Mouse (Mus musculus): ENCODE measurements at regions not wholly inside any gene's neighbourhood (a gene's known extent, or its start where the extent isn't known, plus 50 kb on each side); places are given as distances from the start of the nearest gene placed in this dataset.

GRCm38 (mm10) chr6:140300470-140301145, 123.2 kb upstream of the Plekha5 start:
- DNase-seq (ENCODE audit: low spot score in 2 of 2) = no peak

GRCm38 (mm10) chr6:140299653-140300052, 124.2 kb upstream of the Plekha5 start:
- DNase-seq (ENCODE audit: low spot score in 2 of 2) = no peak

- no peak for DNase-seq (ENCODE audit: low spot score in 2 of 2)
These were observed 125.8 kb upstream of the Plekha5 start for GRCm38 (mm10) chr6:140297969-140298554.

- DNase-seq (ENCODE audit: low spot score in 2 of 2) = no peak
These were observed 126.3 kb upstream of the Plekha5 start for GRCm38 (mm10) chr6:140297561-140297960.

- no peak for DNase-seq (ENCODE audit: low spot score in 2 of 2)
These were observed 133.7 kb upstream of the Plekha5 start for GRCm38 (mm10) chr6:140290109-140290508.

GRCm38 (mm10) chr6:140288799-140289198, 135.1 kb upstream of the Plekha5 start:
- no peak for DNase-seq (ENCODE audit: low spot score in 2 of 2)

GRCm38 (mm10) chr6:140282285-140282577, 141.6 kb upstream of the Plekha5 start:
- no peak for DNase-seq (ENCODE audit: low spot score in 2 of 2)

GRCm38 (mm10) chr6:140281488-140282284, 142.2 kb upstream of the Plekha5 start:
- DNase-seq (ENCODE audit: low spot score in 2 of 2) = no peak

- DNase-seq (ENCODE audit: low spot score in 2 of 2) = no peak
These were observed 142.9 kb upstream of the Plekha5 start for GRCm38 (mm10) chr6:140280817-140281475.

GRCm38 (mm10) chr6:140279736-140280370, 144.0 kb upstream of the Plekha5 start:
- DNase-seq (ENCODE audit: low spot score in 2 of 2) = no peak

GRCm38 (mm10) chr6:140278750-140279149, 145.1 kb upstream of the Plekha5 start:
- DNase-seq (ENCODE audit: low spot score in 2 of 2) = no peak

GRCm38 (mm10) chr6:140270592-140270991, 153.3 kb upstream of the Plekha5 start:
- no peak for DNase-seq (ENCODE audit: low spot score in 2 of 2)

- DNase-seq (ENCODE audit: low spot score in 2 of 2) = no peak
These were observed 155.4 kb upstream of the Plekha5 start for GRCm38 (mm10) chr6:140268315-140269070.

GRCm38 (mm10) chr6:140263920-140264319, 159.9 kb upstream of the Plekha5 start:
- no peak for DNase-seq (ENCODE audit: low spot score in 2 of 2)

GRCm38 (mm10) chr6:140261813-140262212, 162.0 kb upstream of the Plekha5 start:
- no peak for DNase-seq (ENCODE audit: low spot score in 2 of 2)

- DNase-seq (ENCODE audit: low spot score in 2 of 2) = no peak
These were observed 165.1 kb upstream of the Plekha5 start for GRCm38 (mm10) chr6:140258761-140259160.

GRCm38 (mm10) chr6:140258101-140258500, 165.8 kb upstream of the Plekha5 start:
- no peak for DNase-seq (ENCODE audit: low spot score in 2 of 2)

GRCm38 (mm10) chr6:140251527-140251926, 172.3 kb upstream of the Plekha5 start:
- no peak for DNase-seq (ENCODE audit: low spot score in 2 of 2)

GRCm38 (mm10) chr6:140243411-140244151, 180.3 kb upstream of the Plekha5 start:
- no peak for DNase-seq (ENCODE audit: low spot score in 2 of 2)

- no peak for DNase-seq (ENCODE audit: low spot score in 2 of 2)
These were observed 184.5 kb upstream of the Plekha5 start for GRCm38 (mm10) chr6:140239356-140239755.

All from left cerebral cortex, adult 8-10 months (tissue).